Mouse (Mus musculus) kidney, adult 2 months (tissue): ENCODE results near the gene Agfg2.

Experiments used
- CTCF ChIP-seq: fragments of 200-500 bp; conservative IDR thresholded peaks from 2 replicates; pipeline ENCODE4 v1.5.1; 2011; ENCODE audit warnings: low read depth, mild to moderate bottlenecking, control low read depth, low read length, moderate library complexity, mixed read lengths; ENCODE audit not compliant: insufficient read depth, insufficient read length
- POLR2A ChIP-seq: fragments of 200-500 bp; IDR thresholded peaks from one replicate; pipeline ENCODE4 v1.6.1; 2011; ENCODE audit warnings: low read depth, low read length, control low read depth

GRCm38 (mm10) chr5:137685653-137686052 lies 1.1 kb upstream of the Agfg2 start:
- TF ChIP-seq CTCF (no peak), POLR2A (no peak)
